In genomic region chr4:57751566-57751965, GRCm38 (mm10) we compare ENCODE assay signal across 25 mouse cellular contexts. TPM values are rescaled to one million over a fixed set of nuclear protein-coding genes. Genes with fewer than 3 reads are reported as not detected.
A peak's percentile ranks its signal among the peaks of the same experiment; 100 is the strongest.
DNase-seq lines count a peak whose midpoint lies in the region; ATAC-seq lines count a peak whose summit lies in the region.
"Had no signal": no experiment of that assay in that cellular context is flagged by ENCODE, and none has a peak within 500 bp of the region (broad histone marks: within the 10 kb centered on the region; RNA-seq: fewer than 3 reads in every experiment).

No protein-coding gene starts in this region.

- H3K27me3 ChIP-seq in heart, embryonic 10.5 days (ENCODE audit: insufficient read depth, poor library complexity, severe bottlenecking): no peaks in the 10 kb centered on the region
- no peaks in the 10 kb centered on the region for H3K27me3 ChIP-seq in kidney, embryonic 15.5 days
- no peaks in the 10 kb centered on the region for H3K27me3 ChIP-seq in kidney, embryonic 16.5 days (ENCODE audit: insufficient read depth, low read length)
- H3K27me3 ChIP-seq in limb, embryonic 10.5 days (ENCODE audit: low read depth, poor library complexity, severe bottlenecking): no peaks in the 10 kb centered on the region
- H3K27me3 ChIP-seq: CH12.LX; embryonic facial prominence, embryonic 15.5 days; hindbrain, embryonic 13.5 days; liver, embryonic 15.5 days; neural tube, embryonic 15.5 days had no signal

- H3K4me3 ChIP-seq in heart, embryonic 10.5 days: no peak overlapping the region
- H3K4me3 ChIP-seq in kidney, embryonic 15.5 days (replicated peaks): no peak overlapping the region
- H3K4me3 ChIP-seq in kidney, embryonic 16.5 days (ENCODE audit: low read length): no peak overlapping the region
- H3K4me3 ChIP-seq in limb, embryonic 10.5 days: no peak overlapping the region
- H3K4me3 ChIP-seq: embryonic facial prominence, embryonic 15.5 days; hindbrain, embryonic 13.5 days; liver, embryonic 15.5 days; neural tube, embryonic 15.5 days had no signal

- H3K9ac ChIP-seq in kidney, embryonic 15.5 days: no peak overlapping the region
- H3K9ac ChIP-seq in kidney, embryonic 16.5 days (replicated peaks; ENCODE audit: low read length): no peak overlapping the region
- H3K9ac ChIP-seq: embryonic facial prominence, embryonic 15.5 days; hindbrain, embryonic 13.5 days; liver, embryonic 15.5 days; neural tube, embryonic 15.5 days had no signal

- H3K27ac ChIP-seq in heart, embryonic 10.5 days: peak overlapping the region; percentile 42; the same call in 1 of the 2 replicates
- H3K27ac ChIP-seq in kidney, embryonic 15.5 days: no peak overlapping the region
- no peak overlapping the region for H3K27ac ChIP-seq in kidney, embryonic 16.5 days (ENCODE audit: low read length)
- H3K27ac ChIP-seq in limb, embryonic 10.5 days: peak overlapping the region; percentile 66; the same call in 1 of the 2 replicates
- H3K27ac ChIP-seq: embryonic facial prominence, embryonic 15.5 days; hindbrain, embryonic 13.5 days; liver, embryonic 15.5 days; neural tube, embryonic 15.5 days; stomach, postnatal 0 days had no signal

- H3K4me2 ChIP-seq in kidney, embryonic 15.5 days: no peak overlapping the region
- H3K4me2 ChIP-seq in kidney, embryonic 16.5 days (replicated peaks; ENCODE audit: low read depth, low read length): no peak overlapping the region
- H3K4me2 ChIP-seq: embryonic facial prominence, embryonic 15.5 days; hindbrain, embryonic 13.5 days; liver, embryonic 15.5 days; midbrain, embryonic 11.5 days; neural tube, embryonic 15.5 days had no signal

- peak; percentile 53; the same call in 1 of the 2 replicates for ATAC-seq in kidney, embryonic 15.5 days (replicated peaks; ENCODE audit: low FRiP score)
- ATAC-seq in kidney, embryonic 16.5 days (ENCODE audit: low FRiP score, low TSS enrichment): no peak
- ATAC-seq: forebrain, embryonic 16.5 days; inflammation-experienced regulatory T-cells, adult 6 months had no signal

- 84% methylated on average over 11 of the region's 11 CpGs for WGBS in heart, embryonic 10.5 days
- WGBS in kidney, embryonic 15.5 days: 77% methylated on average over 11 of the region's 11 CpGs
- 75% methylated on average over 11 of the region's 11 CpGs for WGBS in kidney, embryonic 16.5 days
- WGBS in limb, embryonic 10.5 days: 91% methylated on average over 11 of the region's 11 CpGs

- peaks cover 33% of the 10 kb centered on the region for H3K4me1 ChIP-seq in heart, embryonic 10.5 days
- peaks cover 14% of the 10 kb centered on the region for H3K4me1 ChIP-seq in kidney, embryonic 15.5 days
- peaks cover 3% of the 10 kb centered on the region; the same call in 1 of the 2 replicates for H3K4me1 ChIP-seq in kidney, embryonic 16.5 days (ENCODE audit: insufficient read depth, low read length)
- H3K4me1 ChIP-seq in limb, embryonic 10.5 days: peaks cover 28% of the 10 kb centered on the region
- H3K4me1 ChIP-seq: embryonic facial prominence, embryonic 15.5 days; hindbrain, embryonic 13.5 days; liver, embryonic 15.5 days; neural tube, embryonic 15.5 days had no signal

- no peaks in the 10 kb centered on the region for H3K9me3 ChIP-seq in heart, embryonic 10.5 days
- no peaks in the 10 kb centered on the region for H3K9me3 ChIP-seq in kidney, embryonic 15.5 days (replicated peaks)
- H3K9me3 ChIP-seq in kidney, embryonic 16.5 days (ENCODE audit: low read length): no peaks in the 10 kb centered on the region
- H3K9me3 ChIP-seq in limb, embryonic 10.5 days (replicated peaks): no peaks in the 10 kb centered on the region
- H3K9me3 ChIP-seq: embryonic facial prominence, embryonic 15.5 days; hindbrain, embryonic 13.5 days; liver, embryonic 15.5 days; neural tube, embryonic 15.5 days had no signal

- peaks cover 8% of the 10 kb centered on the region; the same call in 1 of the 2 replicates for H3K36me3 ChIP-seq in heart, embryonic 10.5 days
- H3K36me3 ChIP-seq in kidney, embryonic 15.5 days: no peaks in the 10 kb centered on the region
- no peaks in the 10 kb centered on the region for H3K36me3 ChIP-seq in kidney, embryonic 16.5 days (ENCODE audit: insufficient read depth, low read length)
- no peaks in the 10 kb centered on the region for H3K36me3 ChIP-seq in limb, embryonic 10.5 days
- H3K36me3 ChIP-seq: embryonic facial prominence, embryonic 15.5 days; hindbrain, embryonic 13.5 days; liver, embryonic 15.5 days; neural tube, embryonic 15.5 days had no signal

- DNase-seq in heart, embryonic 10.5 days (ENCODE audit: low spot score): no peak
- no peak for DNase-seq in heart, adult 9 months (ENCODE audit: low spot score in 2 of 2)
- DNase-seq in ZHBTc4 (ENCODE audit: low read depth, low spot score): peak; percentile 34
- DNase-seq in limb, embryonic 10.5 days (ENCODE audit: low spot score): no peak
- DNase-seq in spleen, adult 12 weeks (ENCODE audit: low spot score): no peak
- DNase-seq: B cell, adult 2 months; cerebellum, adult 11 months; cerebellum, adult 9-11 months; gastrocnemius, postnatal 10 days; heart, postnatal 10 days; kidney, adult 2 months; kidney, postnatal 14 days; left cerebral cortex, postnatal 4 days; liver had no signal

RNA-seq across cellular contexts. Expression of gene Akap2, which starts 34.1 kb away (rescaled TPM):
- 30.1 and 39.6 TPM in 2 replicates for polyA plus RNA-seq in heart, embryonic 10.5 days (2016; fragmentation: Nextera tagmentation; extraction: Ambion mirVana)
- polyA plus RNA-seq in kidney, embryonic 15.5 days (2015; fragmentation: Nextera tagmentation; extraction: Ambion mirVana): 22.8 and 27.8 TPM in 2 replicates
- 28.2 and 28.4 TPM in 2 replicates for polyA plus RNA-seq in kidney, embryonic 16.5 days (2015; fragmentation: Nextera tagmentation; extraction: Ambion mirVana)
- polyA plus RNA-seq in limb, embryonic 10.5 days (2016; fragmentation: Nextera tagmentation; extraction: Ambion mirVana): 26.5 and 33.3 TPM in 2 replicates

Comparison
In these comparisons a context has a peak if more than half of its experiments do, and no peak if none do; other contexts are left out.
1. H3K27ac ChIP-seq: peak in heart, embryonic 10.5 days (single experiment) and limb, embryonic 10.5 days (single experiment); none in kidney, embryonic 15.5 days (single experiment) and kidney, embryonic 16.5 days (single experiment).